Mouse (Mus musculus) cerebellum, adult 18-20 months (tissue): Measurements from ENCODE around the gene Ggnbp2.
A peak's percentile ranks its signal among the peaks of the same experiment; 100 is the strongest.
"Not testable (repeated sequence)": the region's sequence is repeated elsewhere in the genome, so short reads cannot be mapped to it uniquely, and the experiment has no call there.

Source experiments
- DNase-seq, 2 experiments: peaks; one replicate each; pipeline ENCODE4 v3.0.0; 2021

The Ggnbp2 gene

DNA sequence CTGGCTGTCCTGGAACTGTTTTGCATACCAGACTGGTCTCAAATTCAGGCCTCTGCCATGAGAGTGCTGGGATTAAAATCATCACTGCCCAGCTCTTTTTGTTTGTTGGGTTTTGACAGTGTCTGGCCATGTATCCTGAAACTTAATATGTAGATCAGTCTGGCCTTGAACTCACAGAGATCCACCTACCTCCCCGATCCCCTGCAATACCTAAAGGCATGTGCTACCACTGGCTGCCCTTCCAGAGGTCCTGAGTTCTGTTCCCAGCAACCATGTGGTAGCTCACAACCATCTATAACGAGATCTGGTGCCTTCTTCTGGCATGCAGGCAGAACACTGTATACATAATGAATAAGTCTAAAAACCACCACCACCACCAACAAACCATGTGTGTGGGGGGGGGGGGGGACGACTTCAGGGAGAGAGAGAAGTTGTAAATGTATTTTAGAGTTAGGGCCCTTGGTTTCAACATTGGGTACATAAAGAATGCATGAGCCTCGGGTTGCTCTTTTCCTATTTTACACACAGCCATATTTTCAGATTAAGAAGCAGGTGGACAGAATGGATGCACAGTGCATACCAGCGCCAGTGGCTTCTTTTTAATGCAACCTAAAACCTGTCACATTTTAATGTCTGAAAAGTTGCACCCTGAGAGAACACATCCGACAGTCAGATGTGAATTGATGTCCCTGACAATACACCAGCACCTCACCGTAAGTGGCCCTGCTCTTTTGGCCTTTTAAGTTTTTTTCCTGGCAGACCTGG, 8.6 kb upstream of the Ggnbp2 start:
- DNase-seq = no peak

DNA sequence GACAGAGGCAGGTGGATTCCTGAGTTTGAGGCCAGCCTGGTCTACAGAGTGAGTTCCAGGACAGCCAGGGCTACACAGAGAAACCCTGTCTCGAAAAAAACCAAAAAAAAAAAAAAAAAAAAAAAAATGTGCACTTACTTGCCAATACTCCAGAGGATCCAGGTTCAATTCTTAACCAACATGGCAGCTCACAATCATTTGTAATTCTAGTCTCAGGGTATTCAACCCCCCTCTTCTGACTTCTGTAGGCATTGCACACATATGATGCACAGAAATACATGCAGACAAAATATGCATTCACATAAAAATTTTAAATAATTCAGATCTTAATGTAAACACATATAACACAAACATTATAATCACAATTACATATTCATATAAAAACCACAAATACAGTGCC, 5.4 kb upstream of the Ggnbp2 start:
- DNase-seq = not testable (repeated sequence)

- DNase-seq = no peak
Observed at GRCm38 (mm10) chr11:84873042-84873833, 2.6 kb upstream of the Ggnbp2 start.

DNA sequence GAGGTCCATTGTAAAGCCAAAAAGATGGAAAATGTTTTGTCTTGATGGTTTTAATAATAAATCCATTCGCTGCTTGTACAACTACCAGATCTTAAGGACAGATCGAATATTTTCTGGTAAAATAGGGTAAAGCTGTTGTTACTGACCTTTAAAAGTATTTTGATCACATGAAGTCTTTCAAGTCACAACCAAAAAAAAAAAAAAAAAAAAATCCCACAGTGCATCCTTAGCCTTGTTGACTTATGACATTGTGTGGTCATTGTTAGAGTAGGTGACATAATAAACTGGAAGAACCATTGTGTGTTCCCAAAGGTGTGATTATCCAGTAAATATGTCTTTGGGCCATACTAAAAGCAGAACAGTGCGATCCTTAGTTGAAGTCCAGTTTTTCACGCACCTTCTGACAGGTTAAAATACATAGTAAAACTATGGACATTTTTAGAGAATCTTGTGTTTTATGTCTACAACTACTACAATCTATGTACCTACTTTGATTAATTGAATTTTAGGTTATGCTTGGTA, 992 bp upstream of the Ggnbp2 start:
- no peak for DNase-seq

GRCm38 (mm10) chr11:84871046-84871445, 429 bp upstream of the Ggnbp2 start:
- no peak for DNase-seq

DNA sequence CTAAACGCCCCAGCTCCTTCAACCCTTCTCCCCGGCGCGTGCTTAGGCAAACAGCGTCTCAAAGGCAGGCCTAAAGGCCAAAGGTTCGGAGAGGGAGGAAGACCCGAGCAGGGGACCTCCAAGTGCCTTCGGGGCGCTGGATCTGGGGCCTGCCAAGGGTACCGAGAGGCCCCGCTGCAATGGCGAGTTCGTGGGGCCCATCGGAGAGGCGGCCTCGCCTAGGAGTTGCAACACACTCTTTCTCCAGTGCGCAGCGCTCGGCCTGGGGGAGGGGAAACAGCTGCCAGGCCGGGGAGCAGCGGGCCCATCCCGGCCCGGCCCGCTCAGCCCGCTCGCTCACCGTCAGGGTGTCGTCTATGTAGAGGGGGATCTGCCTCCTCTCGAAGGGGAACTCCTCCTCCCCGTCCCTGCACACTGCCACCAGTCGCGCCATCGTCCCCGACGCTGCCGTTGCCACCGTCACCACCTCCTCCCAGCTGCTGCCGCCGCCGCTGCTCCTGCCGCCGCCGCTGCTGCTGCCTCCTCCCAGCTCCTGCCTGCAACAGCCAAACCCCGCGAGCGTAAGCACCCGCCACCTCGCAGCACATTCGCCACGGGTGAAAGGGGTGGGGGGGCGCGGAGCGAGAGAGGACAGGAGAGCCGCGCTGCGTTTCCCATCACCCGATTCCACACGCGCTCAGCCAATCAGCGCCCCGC, 932 bp downstream of the Ggnbp2 start:
- DNase-seq = peak; percentile 86 to 88

- no peak for DNase-seq
Observed at GRCm38 (mm10) chr11:84868786-84869259, 1.8 kb downstream of the Ggnbp2 start.

- no peak for DNase-seq
Observed at GRCm38 (mm10) chr11:84867586-84867985, 3.0 kb downstream of the Ggnbp2 start.

DNA sequence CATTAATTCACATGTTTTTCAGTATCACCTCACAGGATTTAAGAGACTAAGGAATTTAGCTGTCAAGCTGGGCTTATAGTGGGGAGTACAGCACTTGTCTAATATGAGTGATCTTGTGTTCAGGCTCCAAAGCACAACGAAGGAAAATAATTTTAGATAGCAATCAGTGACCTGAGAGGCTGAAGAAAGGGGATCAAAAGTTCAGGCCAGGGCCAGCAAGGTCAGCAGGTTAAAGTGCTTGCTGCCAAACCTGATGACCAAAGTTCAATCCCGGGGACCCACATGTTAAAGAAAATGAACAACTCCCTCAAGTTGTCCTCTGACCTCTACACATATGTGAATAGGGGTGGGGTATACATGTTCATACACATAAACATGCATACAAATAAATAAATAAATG, 5.3 kb downstream of the Ggnbp2 start:
- DNase-seq = no peak

- DNase-seq = no peak
Observed at GRCm38 (mm10) chr11:84855285-84855684, 15.3 kb downstream of the Ggnbp2 start.

GRCm38 (mm10) chr11:84847475-84848090, 23.0 kb downstream of the Ggnbp2 start:
- no peak for DNase-seq

GRCm38 (mm10) chr11:84846741-84847474, 23.7 kb downstream of the Ggnbp2 start:
- DNase-seq = no peak

- no peak for DNase-seq
Observed at GRCm38 (mm10) chr11:84839330-84839729, 31.3 kb downstream of the Ggnbp2 start.

- not testable (repeated sequence) for DNase-seq
Observed at GRCm38 (mm10) chr11:84829495-84829894, 41.1 kb downstream of the Ggnbp2 start.

DNA sequence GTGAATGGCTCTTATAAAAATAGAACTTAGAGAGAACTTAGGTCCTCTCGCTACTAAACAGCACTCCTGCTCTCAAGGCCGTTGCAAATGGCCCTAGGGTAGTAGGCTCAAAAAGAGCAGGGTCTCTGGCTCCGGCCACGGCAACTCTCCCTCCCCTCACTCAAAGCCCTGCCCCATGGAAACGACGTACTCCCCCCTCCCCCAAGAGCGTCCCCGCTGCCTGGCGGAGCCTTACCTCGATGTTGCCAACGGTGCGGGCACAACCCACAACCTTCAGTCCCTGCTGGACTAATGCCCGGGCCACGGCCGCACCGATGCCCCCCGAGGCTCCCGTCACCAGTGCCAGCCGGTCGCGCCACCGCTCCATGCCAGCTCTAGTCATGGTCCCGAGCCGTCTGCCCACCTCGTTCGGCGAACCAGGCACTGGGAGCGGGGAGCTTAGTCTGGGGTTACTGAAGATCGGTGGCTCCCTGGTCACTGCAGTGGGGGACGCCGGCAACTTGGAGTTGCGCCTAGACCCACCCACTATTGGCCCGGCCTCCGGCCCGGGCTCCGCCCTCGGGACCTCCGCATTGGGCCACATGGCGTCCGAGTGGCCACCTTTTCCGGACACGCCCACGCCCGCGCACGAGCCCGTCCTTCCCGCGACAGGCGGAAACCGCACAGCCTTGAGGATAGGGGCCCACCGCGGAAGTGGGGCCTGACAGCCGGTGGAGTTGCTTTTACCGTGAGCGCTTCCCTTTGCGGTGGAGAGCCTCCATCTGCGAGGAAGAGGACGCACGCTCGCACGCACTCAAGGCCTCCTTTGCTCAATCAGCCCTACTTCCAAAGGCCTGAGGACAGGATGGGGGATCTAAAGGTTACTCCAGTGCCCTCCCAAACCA, 41.9 kb downstream of the Ggnbp2 start, which contains the start of gene Dhrs11:
Gene Dhrs11, minus strand, starts transcription at position 479 of the 884 bp plus-strand sequence.
- peak; percentile 89 for DNase-seq

- no peak for DNase-seq
Observed at GRCm38 (mm10) chr11:84827901-84828503, 42.6 kb downstream of the Ggnbp2 start.

DNA sequence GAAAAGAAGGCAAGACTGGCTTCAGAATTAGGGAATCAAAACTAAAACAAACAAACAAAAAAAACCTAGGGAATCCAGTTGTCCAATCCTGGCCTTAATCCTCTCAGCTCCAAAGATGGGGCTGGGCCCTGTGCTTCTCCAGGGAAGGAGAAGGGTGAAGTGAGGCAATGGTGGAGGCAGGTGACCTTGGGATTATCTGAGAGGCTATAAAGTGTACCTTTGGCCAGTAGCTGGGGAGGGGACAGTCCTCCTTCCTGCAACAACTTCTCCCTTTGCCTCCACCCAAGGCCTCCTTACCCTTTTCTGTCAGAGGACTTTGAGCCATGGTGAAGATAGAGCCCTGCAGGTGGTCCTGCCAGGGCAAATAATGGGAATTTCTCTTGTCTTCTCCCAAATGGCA, 43.1 kb downstream of the Ggnbp2 start:
- no peak for DNase-seq

- peak; percentile 82 to 84 for DNase-seq
Observed at GRCm38 (mm10) chr11:84826185-84826584, 44.4 kb downstream of the Ggnbp2 start.

DNA sequence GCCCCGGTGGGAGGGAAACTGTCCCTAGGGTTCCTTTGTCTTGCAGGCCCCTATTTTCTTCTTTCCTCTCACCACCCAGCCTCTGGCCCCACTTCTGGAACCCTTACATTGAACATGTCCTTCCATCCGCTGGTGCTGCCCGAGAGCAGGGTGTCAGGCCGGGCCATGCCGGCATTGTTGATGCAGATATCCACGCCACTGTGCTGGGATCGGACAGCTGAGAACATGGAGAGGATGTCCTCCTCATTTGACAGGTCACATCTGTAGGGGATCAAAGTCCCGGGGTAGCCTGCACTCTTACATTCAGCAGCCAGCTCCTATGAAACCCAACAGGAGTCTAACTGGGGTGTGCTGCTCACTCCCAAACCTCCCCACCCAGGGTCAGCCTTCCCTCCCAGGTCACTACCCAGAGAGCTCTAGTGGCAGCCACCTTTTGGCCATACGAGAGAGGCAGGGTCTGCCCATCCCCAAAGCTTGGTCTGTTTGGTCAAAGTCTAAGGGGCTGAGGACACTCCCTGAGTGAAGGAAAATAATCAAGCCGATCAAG, 45.3 kb downstream of the Ggnbp2 start:
- DNase-seq = no peak

DNA sequence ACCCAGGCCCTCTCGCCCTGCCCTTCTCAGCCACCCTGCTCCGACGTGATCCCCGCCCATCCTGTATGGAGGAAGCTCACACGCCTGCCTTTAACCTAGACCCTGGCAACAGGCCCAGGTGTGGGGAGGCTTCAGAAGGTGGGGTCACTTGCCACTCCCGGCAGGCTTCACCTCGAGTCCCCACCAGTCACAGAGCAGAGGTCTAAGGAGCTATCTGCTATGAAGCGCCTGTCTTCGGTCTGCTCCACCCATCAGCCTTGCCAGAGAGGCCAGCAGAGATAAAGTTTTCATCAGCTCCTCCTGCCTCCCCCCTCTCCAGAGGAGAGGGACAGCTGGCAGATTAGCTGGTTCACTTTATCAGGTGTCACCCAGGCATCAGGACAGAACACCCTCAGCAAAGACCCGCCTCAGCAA, 47.1 kb downstream of the Ggnbp2 start:
- peak in 1 of 2 experiments; percentile 25 for DNase-seq
